Mouse (Mus musculus) kidney, adult 8-10 months (tissue): Measurements from ENCODE around the gene Tbc1d1.
"Not testable (repeated sequence)": the region's sequence is repeated elsewhere in the genome, so short reads cannot be mapped to it uniquely, and the experiment has no call there.

Experiments
- DNase-seq, 2 experiments: peaks; one replicate each; pipeline ENCODE4 v3.0.0; 2022

The Tbc1d1 gene

GRCm38 (mm10) chr5:64325741-64326355 lies 169.7 kb downstream of the Tbc1d1 start:
- no peak for DNase-seq

- DNase-seq, result peak; percentile 56 to 79
These were observed 170.5 kb downstream of the Tbc1d1 start for GRCm38 (mm10) chr5:64326427-64327181.

- no peak for DNase-seq
These were observed 171.3 kb downstream of the Tbc1d1 start for GRCm38 (mm10) chr5:64327212-64327902.

GRCm38 (mm10) chr5:64336767-64337408 lies 180.8 kb downstream of the Tbc1d1 start:
- DNase-seq, result peak; percentile 77 to 84

GRCm38 (mm10) chr5:64338795-64339194 lies 182.7 kb downstream of the Tbc1d1 start:
- peak in 1 of 2 experiments; percentile 39 for DNase-seq

- DNase-seq, result no peak
These were observed 184.3 kb downstream of the Tbc1d1 start for GRCm38 (mm10) chr5:64340366-64340765.

- no peak for DNase-seq
These were observed 185.6 kb downstream of the Tbc1d1 start for GRCm38 (mm10) chr5:64341671-64342070.

GRCm38 (mm10) chr5:64342138-64342537 lies 186.0 kb downstream of the Tbc1d1 start:
- DNase-seq, result no peak

- DNase-seq, result peak in 1 of 2 experiments; percentile 51
These were observed 188.0 kb downstream of the Tbc1d1 start for GRCm38 (mm10) chr5:64343972-64344700.

- peak; percentile 92 to 93 for DNase-seq
These were observed 189.2 kb downstream of the Tbc1d1 start for GRCm38 (mm10) chr5:64345181-64345735.

GRCm38 (mm10) chr5:64345761-64346160 lies 189.7 kb downstream of the Tbc1d1 start:
- no peak for DNase-seq

GRCm38 (mm10) chr5:64346343-64346885 lies 190.3 kb downstream of the Tbc1d1 start:
- no peak for DNase-seq

- DNase-seq, result no peak
These were observed 192.1 kb downstream of the Tbc1d1 start for GRCm38 (mm10) chr5:64348166-64348565.

GRCm38 (mm10) chr5:64348780-64349179 lies 192.7 kb downstream of the Tbc1d1 start:
- peak; percentile 74 to 76 for DNase-seq

GRCm38 (mm10) chr5:64351968-64352367 lies 195.9 kb downstream of the Tbc1d1 start:
- no peak for DNase-seq

- no peak for DNase-seq
These were observed 202.8 kb downstream of the Tbc1d1 start for GRCm38 (mm10) chr5:64358639-64359584.

GRCm38 (mm10) chr5:64360147-64360875 lies 204.2 kb downstream of the Tbc1d1 start:
- DNase-seq, result no peak

- DNase-seq, result not testable (repeated sequence)
These were observed 204.8 kb downstream of the Tbc1d1 start for GRCm38 (mm10) chr5:64360876-64361268.

- no peak for DNase-seq
These were observed 207.8 kb downstream of the Tbc1d1 start for GRCm38 (mm10) chr5:64363859-64364406.
